10 mouse cellular contexts compared by ENCODE assay signal in the genomic region with DNA sequence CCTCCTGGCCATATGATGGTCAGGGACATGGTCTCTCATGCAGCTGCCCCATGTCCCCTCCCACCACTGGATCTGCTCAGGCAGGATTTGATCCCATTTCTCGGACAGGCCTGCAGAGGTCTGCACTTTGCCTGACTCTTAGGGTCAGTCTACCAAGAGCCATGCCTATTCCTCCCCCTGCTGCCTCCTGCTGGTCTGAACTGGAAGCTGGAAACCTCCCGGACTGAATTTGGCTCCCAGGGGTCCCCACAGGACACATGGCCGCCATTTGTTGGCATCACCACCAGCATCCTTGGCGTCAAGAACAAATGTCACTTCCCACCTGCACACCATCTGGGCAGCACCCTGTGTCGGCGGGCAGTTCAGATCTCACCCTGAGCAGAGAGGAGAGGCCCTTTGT.
DNase-seq lines count a peak whose midpoint lies in the region; ATAC-seq and TF ChIP-seq lines count a peak whose summit lies in the region.
"Had no signal": no experiment of that assay in that cellular context is flagged by ENCODE, and none has a peak within 500 bp of the region (broad histone marks: within the 10 kb centered on the region; RNA-seq: fewer than 3 reads in every experiment).

No protein-coding gene starts in this region.

- TF ChIP-seq CTCF in hindbrain, postnatal 0 days (IDR thresholded peaks at IDR 0.05; ENCODE audit: low read depth), result peak; percentile 30
- 0 out of 2 replicates have a peak, but pooled peaks have one; percentile 15 for TF ChIP-seq CTCF in lung, adult 2 months (IDR thresholded peaks at IDR 0.05; ENCODE audit: insufficient read depth, low read length)

- H3K36me3 ChIP-seq in hindbrain, postnatal 0 days (ENCODE audit: insufficient read depth, low read length), result no peaks in the 10 kb centered on the region
- H3K36me3 ChIP-seq in hindbrain, embryonic 16.5 days (ENCODE audit: control insufficient read depth, insufficient read depth, low read length), result no peaks in the 10 kb centered on the region
- H3K36me3 ChIP-seq: heart, embryonic 13.5 days had no signal

- DNase-seq in adrenal gland, postnatal 14 days, result peak; percentile 47
- no peak for DNase-seq in adrenal gland, adult 8-10 months
- no peak for DNase-seq in hindbrain, postnatal 0 days (ENCODE audit: low spot score)
- no peak for DNase-seq in lung, adult 2 months
- DNase-seq in lung, adult 18-20 months, result no peak
- peak; percentile 46 for DNase-seq in NIH3T3 (ENCODE audit: low read depth)
- no peak for DNase-seq in urinary bladder, adult 2 months (ENCODE audit: low spot score)

- no peak overlapping the region for H3K9ac ChIP-seq in hindbrain, postnatal 0 days (replicated peaks; ENCODE audit: low read length)
- H3K9ac ChIP-seq in hindbrain, embryonic 16.5 days (ENCODE audit: low read depth, low read length), result no peak overlapping the region
- H3K9ac ChIP-seq: heart, embryonic 13.5 days had no signal

- H3K4me1 ChIP-seq in hindbrain, postnatal 0 days (ENCODE audit: insufficient read depth, low read length), result no peaks in the 10 kb centered on the region
- H3K4me1 ChIP-seq in hindbrain, embryonic 16.5 days (ENCODE audit: control insufficient read depth, insufficient read depth, low read depth, low read length), result peaks cover 6% of the 10 kb centered on the region
- peaks cover 6% of the 10 kb centered on the region; the same call in 1 of the 2 replicates for H3K4me1 ChIP-seq in lung, adult 2 months (ENCODE audit: control insufficient read depth, insufficient read depth, low read length)

- H3K27ac ChIP-seq in hindbrain, postnatal 0 days, result no peak overlapping the region
- no peak overlapping the region for H3K27ac ChIP-seq in hindbrain, embryonic 16.5 days (ENCODE audit: low read depth, low read length)
- H3K27ac ChIP-seq: heart, embryonic 13.5 days had no signal

- no peaks in the 10 kb centered on the region for H3K27me3 ChIP-seq in hindbrain, postnatal 0 days (ENCODE audit: insufficient read depth, low read length)
- no peaks in the 10 kb centered on the region for H3K27me3 ChIP-seq in hindbrain, embryonic 16.5 days (replicated peaks; ENCODE audit: control insufficient read depth, insufficient read depth, low read length)

- ATAC-seq in hindbrain, postnatal 0 days, result no peak
- ATAC-seq in hindbrain, embryonic 16.5 days, result no peak
- ATAC-seq: inflammation-experienced regulatory T-cells, adult 6 months had no signal

- 55% methylated on average over 6 of the region's 6 CpGs for WGBS in hindbrain, postnatal 0 days
- WGBS in hindbrain, embryonic 16.5 days, result 56% methylated on average over 6 of the region's 6 CpGs
- WGBS in lung, adult 2 months, result 64% methylated on average over 6 of the region's 6 CpGs

- no peak for TF ChIP-seq POLR2A in lung, adult 2 months (IDR thresholded peaks at IDR 0.05; ENCODE audit: borderline replicate concordance, extremely low read depth, low read depth, low read length)

- no peak overlapping the region for H3K4me3 ChIP-seq in hindbrain, postnatal 0 days (ENCODE audit: low read length)
- no peak overlapping the region for H3K4me3 ChIP-seq in hindbrain, embryonic 16.5 days (ENCODE audit: low read length)
- H3K4me3 ChIP-seq in lung, adult 2 months (replicated peaks; ENCODE audit: extremely low read depth, low read depth, low read length), result no peak overlapping the region
- H3K4me3 ChIP-seq: heart, embryonic 13.5 days had no signal

- no peak overlapping the region for H3K4me2 ChIP-seq in hindbrain, postnatal 0 days (ENCODE audit: low read depth, low read length)
- no peak overlapping the region for H3K4me2 ChIP-seq in hindbrain, embryonic 16.5 days (ENCODE audit: low read length)
- H3K4me2 ChIP-seq: heart, embryonic 13.5 days had no signal

- H3K9me3 ChIP-seq in hindbrain, postnatal 0 days (ENCODE audit: low read length), result no peaks in the 10 kb centered on the region
- no peaks in the 10 kb centered on the region for H3K9me3 ChIP-seq in hindbrain, embryonic 16.5 days (ENCODE audit: control insufficient read depth, low read length)
- H3K9me3 ChIP-seq: heart, embryonic 13.5 days had no signal

Comparison
In these comparisons a context has a peak if more than half of its experiments do, and no peak if none do; other contexts are left out.
1. DNase-seq: peak in adrenal gland, postnatal 14 days (single experiment) and NIH3T3 (single experiment); none in adrenal gland, adult 8-10 months (single experiment), hindbrain, postnatal 0 days (single experiment), lung, adult 2 months (single experiment), lung, adult 18-20 months (0 of 2) and urinary bladder, adult 2 months (single experiment).